Mouse (Mus musculus): ENCODE data around the gene Smad5. TPM values are rescaled to one million over a fixed set of nuclear protein-coding genes. Genes with fewer than 3 reads are reported as not detected.

The Smad5 gene
- total RNA-seq, 2 experiments from 2014 or later, result 6.7 to 11.0 TPM

Other genes with a start within 250 kb of the Smad5 start
- not detected in 2 replicates for gene Il9, start 220.8 kb upstream of the Smad5 start, total RNA-seq (2015; ENCODE audit: low replicate concordance)
- gene Il9, start 220.8 kb upstream of the Smad5 start, total RNA-seq (2017; ENCODE audit: low replicate concordance), result not detected in 2 replicates
- gene Fbxl21, start 180.5 kb upstream of the Smad5 start, total RNA-seq (2015; ENCODE audit: low replicate concordance), result not detected in 2 replicates
- not detected in 2 replicates for gene Fbxl21, start 180.5 kb upstream of the Smad5 start, total RNA-seq (2017; ENCODE audit: low replicate concordance)
- not detected in 2 replicates for gene Lect2, start 154.5 kb upstream of the Smad5 start, total RNA-seq (2015; ENCODE audit: low replicate concordance)
- gene Lect2, start 154.5 kb upstream of the Smad5 start, total RNA-seq (2017; ENCODE audit: low replicate concordance), result not detected in 2 replicates
- gene Tgfbi, start 93.5 kb upstream of the Smad5 start, total RNA-seq (2015; ENCODE audit: low replicate concordance), result 20.4 and 25.7 TPM in 2 replicates
- 20.8 and 27.5 TPM in 2 replicates for gene Tgfbi, start 93.5 kb upstream of the Smad5 start, total RNA-seq (2017; ENCODE audit: low replicate concordance)
- gene Gm45623, start 50.8 kb downstream of the Smad5 start, total RNA-seq (2015; ENCODE audit: low replicate concordance), result not detected in 2 replicates
- gene Gm45623, start 50.8 kb downstream of the Smad5 start, total RNA-seq (2017; ENCODE audit: low replicate concordance), result not detected in 2 replicates
- gene Trpc7, start 193.0 kb downstream of the Smad5 start, total RNA-seq (2015; ENCODE audit: low replicate concordance), result not detected in 2 replicates
- 0.28 TPM in 1 of 2 replicates, not detected in the other for gene Trpc7, start 193.0 kb downstream of the Smad5 start, total RNA-seq (2017; ENCODE audit: low replicate concordance)